Mouse (Mus musculus) liver, postnatal 0 days (tissue): ENCODE results near the gene Cfap161. TPM values are rescaled to one million over a fixed set of nuclear protein-coding genes. Genes with fewer than 3 reads are reported as not detected.

ENCODE experiments used
- ATAC-seq: fragments of 200-750 bp; cut with Nextera tagmentation; 2 replicates; pipeline ENCODE4 v1.8.0; 2017; ENCODE audit warnings: mild to moderate bottlenecking, moderate library complexity
- DNase-seq: peaks from one replicate; pipeline ENCODE4 v3.0.0-alpha.2; 2016
- H3K27ac ChIP-seq: fragments of 300-500 bp; sonication (generic); 2 replicates; pipeline ENCODE4 v1.5.1; 2014; ENCODE audit warnings: antibody characterized with exemption, moderate library complexity, mild to moderate bottlenecking, low read depth
- H3K27me3 ChIP-seq: fragments of 300-500 bp; sonication (generic); 2 replicates; pipeline ENCODE4 v1.6.1; 2014; ENCODE audit warnings: low read length, control low read depth, mixed read lengths; ENCODE audit not compliant: insufficient read depth
- H3K36me3 ChIP-seq: fragments of 300-500 bp; sonication (generic); replicated peaks from 2 replicates; pipeline ENCODE4 v1.6.1; 2014; ENCODE audit warnings: mild to moderate bottlenecking, control low read depth, low read length, moderate library complexity, mixed read lengths; ENCODE audit not compliant: insufficient read depth
- H3K4me1 ChIP-seq: fragments of 300-500 bp; sonication (generic); 2 replicates; pipeline ENCODE4 v1.6.1; 2014; ENCODE audit warnings: antibody characterized with exemption, mild to moderate bottlenecking, control low read depth; ENCODE audit not compliant: insufficient read depth
- H3K4me2 ChIP-seq: fragments of 300-500 bp; sonication (generic); 2 replicates; pipeline ENCODE4 v1.6.1; 2014; ENCODE audit warnings: low read depth, mild to moderate bottlenecking, low read length, moderate library complexity, mixed read lengths
- H3K4me3 ChIP-seq: fragments of 300-500 bp; sonication (generic); 2 replicates; pipeline ENCODE4 v1.5.1; 2014; ENCODE audit warnings: low read depth, low read length
- H3K9ac ChIP-seq: fragments of 300-500 bp; sonication (generic); replicated peaks from 2 replicates; pipeline ENCODE4 v1.6.1; 2014; ENCODE audit warnings: mild to moderate bottlenecking, moderate library complexity
- H3K9me3 ChIP-seq: fragments of 300-500 bp; sonication (generic); 2 replicates; pipeline ENCODE4 v1.6.1; 2016; ENCODE audit warnings: mild to moderate bottlenecking, control low read depth, low read length, mixed read lengths
- CTCF ChIP-seq: sonication (generic); IDR thresholded peaks from 2 replicates; pipeline ENCODE4 v1.5.1; 2016; ENCODE audit warnings: antibody characterized with exemption, low read depth
- EP300 ChIP-seq: IDR thresholded peaks from 2 replicates; pipeline ENCODE4 v1.6.1; 2016; ENCODE audit warnings: antibody characterized with exemption, low read depth, mild to moderate bottlenecking
- WGBS: fragments of 180-500 bp; shearing (Covaris S2); extraction: QIAGEN DNeasy Blood & Tissue Kit; methylation state at CpG from one replicate; pipeline ENCODE4 v1.1.7; 2014; ENCODE audit not compliant: insufficient replicate concordance; 5-methylcytosine and 5-hydroxymethylcytosine counted together
- polyA plus RNA-seq: library from polyadenylated mRNA; unstranded; fragments of >200 nt; fragmentation: Nextera tagmentation; extraction: Ambion mirVana; gene quantifications from 2 replicates; pipeline ENCODE4 v1.2.1, GENCODE M21; 2015

The Cfap161 gene
- polyA plus RNA-seq, 1 experiment from 2014 or later = not detected

- Histone ChIP-seq H3K4me3 (no peak overlapping the region), H3K36me3 (no peaks in the 10 kb centered on the region), H3K27ac (no peak overlapping the region), H3K9me3 (no peaks in the 10 kb centered on the region), H3K4me2 (no peak overlapping the region), H3K4me1 (0 out of 2 replicates have a peak, but pooled peaks cover 2% of the 10 kb centered on the region), H3K27me3 (no peaks in the 10 kb centered on the region), H3K9ac (no peak overlapping the region)
- TF ChIP-seq CTCF (no peak), EP300 (no peak)
- no peak for ATAC-seq
- no peak for DNase-seq
- 49% methylated on average over 2 of the region's 2 CpGs for whole genome bisulfite sequencing
These were observed 70.1 kb downstream of the Cfap161 start for GRCm38 (mm10) chr7:83724541-83724940.

Other genes starting within 250 kb of the Cfap161 start
- 0.09 and 0.21 TPM in 2 replicates for gene Tmc3, start 210.0 kb downstream of the Cfap161 start, polyA plus RNA-seq
- 61.4 and 63.2 TPM in 2 replicates for gene Stard5, start 162.9 kb downstream of the Cfap161 start, polyA plus RNA-seq
- gene Il16, start 49.2 kb downstream of the Cfap161 start, polyA plus RNA-seq = 8.5 and 9.8 TPM in 2 replicates
- gene Tlnrd1, start 89.4 kb upstream of the Cfap161 start, polyA plus RNA-seq = 6.0 and 7.7 TPM in 2 replicates
- gene Mesd, start 89.6 kb upstream of the Cfap161 start, polyA plus RNA-seq = 35.8 and 39.6 TPM in 2 replicates